Comparison of ENCODE assay signal across 7 mouse cellular contexts in the genomic region with DNA sequence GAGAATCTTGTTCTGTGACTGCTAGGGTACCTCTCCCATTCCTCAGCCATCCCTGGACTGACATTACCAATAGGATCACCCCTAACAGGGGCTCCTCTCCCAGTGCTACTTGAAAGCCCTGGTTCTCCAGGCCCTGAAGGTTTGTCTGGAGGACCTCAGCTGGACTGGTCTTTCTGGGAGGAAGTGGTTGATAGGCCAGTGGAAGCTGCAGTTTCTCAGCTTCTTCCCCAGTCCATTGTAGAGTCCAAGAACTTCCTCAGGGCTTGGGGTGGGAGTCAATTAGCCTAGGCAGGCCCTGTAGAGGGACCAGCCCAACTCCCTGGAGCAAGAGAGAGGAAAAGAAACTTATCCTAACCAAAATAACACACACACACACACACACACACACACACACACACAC. TPM values are rescaled to one million over a fixed set of nuclear protein-coding genes. Genes with fewer than 3 reads are reported as not detected.
DNase-seq lines count a peak whose midpoint lies in the region; ATAC-seq and TF ChIP-seq lines count a peak whose summit lies in the region.

No protein-coding gene starts in this region.

- no peak for DNase-seq in kidney, postnatal 10 days
- no peak for DNase-seq in G1E (ENCODE audit: low spot score)
- no peak for DNase-seq in embryonic facial prominence, embryonic 10.5 days (ENCODE audit: low spot score)
- no peak for DNase-seq in limb, embryonic 14.5 days (ENCODE audit: low spot score)
- no peak for DNase-seq in adrenal gland, postnatal 36 days
- DNase-seq in spleen, adult 12 weeks (ENCODE audit: low spot score) = no peak

- TF ChIP-seq CTCF in G1E (IDR thresholded peaks at IDR 0.05; ENCODE audit: low read depth, low read length) = no peak

- peaks cover 17% of the 10 kb centered on the region for H3K4me1 ChIP-seq in kidney, embryonic 14.5 days (ENCODE audit: control insufficient read depth, insufficient read depth, low read length)
- H3K4me1 ChIP-seq in G1E (ENCODE audit: insufficient read depth, low read depth, low read length) = peaks cover 92% of the 10 kb centered on the region
- peaks cover 40% of the 10 kb centered on the region for H3K4me1 ChIP-seq in embryonic facial prominence, embryonic 10.5 days
- H3K4me1 ChIP-seq in limb, embryonic 14.5 days (ENCODE audit: control insufficient read depth, insufficient read depth, low read length) = peaks cover 8% of the 10 kb centered on the region

- peak overlapping the region; percentile 82 for H3K27ac ChIP-seq in kidney, embryonic 14.5 days (ENCODE audit: low read depth, low read length)
- H3K27ac ChIP-seq in embryonic facial prominence, embryonic 10.5 days (replicated peaks) = peak overlapping the region; percentile 84
- H3K27ac ChIP-seq in limb, embryonic 14.5 days (replicated peaks; ENCODE audit: low read depth, low read length) = no peak overlapping the region

- no peak overlapping the region for H3K4me2 ChIP-seq in kidney, embryonic 14.5 days (replicated peaks; ENCODE audit: low read depth, low read length)
- 0 out of 2 replicates have a peak overlapping the region, but pooled peaks have one; percentile 7 for H3K4me2 ChIP-seq in limb, embryonic 14.5 days (replicated peaks; ENCODE audit: low read depth, low read length, severe bottlenecking)

- no peak for ATAC-seq in kidney, embryonic 14.5 days (ENCODE audit: low FRiP score, low TSS enrichment)
- ATAC-seq in G1E (ENCODE audit: extremely low read depth, insufficient number of reproducible peaks, low FRiP score, poor library complexity, severe bottlenecking) = no peak
- no peak for ATAC-seq in limb, embryonic 14.5 days (ENCODE audit: low FRiP score, low read depth)

- no peak for TF ChIP-seq POLR2A in limb, embryonic 14.5 days (IDR thresholded peaks at IDR 0.05; ENCODE audit: borderline replicate concordance, extremely low read depth, insufficient read depth, insufficient read length)

- no peak overlapping the region for H3K4me3 ChIP-seq in kidney, embryonic 14.5 days (ENCODE audit: low read length)
- H3K4me3 ChIP-seq in G1E (ENCODE audit: low read depth, low read length) = peak overlapping the region; percentile 67
- H3K4me3 ChIP-seq in embryonic facial prominence, embryonic 10.5 days = peak overlapping the region; percentile 2; the same call in 1 of the 2 replicates
- no peak overlapping the region for H3K4me3 ChIP-seq in limb, embryonic 14.5 days (replicated peaks; ENCODE audit: low read length)

- no peak overlapping the region for H3K9ac ChIP-seq in kidney, embryonic 14.5 days (ENCODE audit: low read depth, low read length)
- H3K9ac ChIP-seq in limb, embryonic 14.5 days (ENCODE audit: low read depth, low read length, severe bottlenecking) = 0 out of 2 replicates have a peak overlapping the region, but pooled peaks have one; percentile 17

- H3K9me3 ChIP-seq in kidney, embryonic 14.5 days (ENCODE audit: control insufficient read depth, low read length) = no peaks in the 10 kb centered on the region
- H3K9me3 ChIP-seq in G1E (replicated peaks) = 0 out of 2 replicates have a peak, but pooled peaks cover 2% of the 10 kb centered on the region
- no peaks in the 10 kb centered on the region for H3K9me3 ChIP-seq in embryonic facial prominence, embryonic 10.5 days
- H3K9me3 ChIP-seq in limb, embryonic 14.5 days (ENCODE audit: control insufficient read depth, low read length) = no peaks in the 10 kb centered on the region

- H3K27me3 ChIP-seq in kidney, embryonic 14.5 days (ENCODE audit: control insufficient read depth, insufficient read depth, low read length) = no peaks in the 10 kb centered on the region
- no peaks in the 10 kb centered on the region for H3K27me3 ChIP-seq in G1E (ENCODE audit: insufficient read depth, low read length)
- H3K27me3 ChIP-seq in embryonic facial prominence, embryonic 10.5 days (replicated peaks; ENCODE audit: low read depth, poor library complexity, severe bottlenecking) = no peaks in the 10 kb centered on the region
- no peaks in the 10 kb centered on the region for H3K27me3 ChIP-seq in limb, embryonic 14.5 days (ENCODE audit: control insufficient read depth, insufficient read depth, low read length)

- H3K36me3 ChIP-seq in kidney, embryonic 14.5 days (ENCODE audit: control insufficient read depth, insufficient read depth, low read length) = no peaks in the 10 kb centered on the region
- H3K36me3 ChIP-seq in G1E (replicated peaks) = peaks cover 74% of the 10 kb centered on the region
- no peaks in the 10 kb centered on the region for H3K36me3 ChIP-seq in embryonic facial prominence, embryonic 10.5 days (replicated peaks)
- no peaks in the 10 kb centered on the region for H3K36me3 ChIP-seq in limb, embryonic 14.5 days (ENCODE audit: control insufficient read depth, insufficient read depth, low read length)

RNA-seq across cellular contexts. Expression of gene Supt4a, which starts 11.8 kb away (rescaled TPM):
- polyA plus RNA-seq in kidney, embryonic 14.5 days (2014; fragmentation: Nextera tagmentation; extraction: Ambion mirVana) = 188 and 200 TPM in 2 replicates
- 64.1 and 95.8 TPM in 2 replicates for total RNA-seq in G1E (2014; fragmentation: Nextera tagmentation)
- total RNA-seq in G1E (2017) = 155 and 172 TPM in 2 replicates
- 14.7 and 15.4 TPM in 2 replicates for polyA plus RNA-seq in G1E (2012)
- polyA plus RNA-seq in embryonic facial prominence, embryonic 10.5 days (2016; fragmentation: Nextera tagmentation; extraction: Ambion mirVana) = 184 and 185 TPM in 2 replicates
- polyA plus RNA-seq in limb, embryonic 14.5 days (2012; rRNA removed) = 106 and 121 TPM in 2 replicates
- 167 and 181 TPM in 2 replicates for polyA plus RNA-seq in limb, embryonic 14.5 days (2014; fragmentation: Nextera tagmentation; extraction: Ambion mirVana)
- 10 to 100 TPM; 60.5 to 90.0 TPM for total RNA-seq in adrenal gland, postnatal 36 days (2021)

RNA-seq across cellular contexts. Expression of gene Tspoap1, which starts 34.8 kb away (rescaled TPM):
- 3.0 and 4.2 TPM in 2 replicates for polyA plus RNA-seq in kidney, embryonic 14.5 days (2014; fragmentation: Nextera tagmentation; extraction: Ambion mirVana)
- total RNA-seq in G1E (2014; fragmentation: Nextera tagmentation) (3.9 and 9.9 TPM in 2 replicates), G1E (2017) (17.4 and 21.2 TPM in 2 replicates)
- 10.2 and 10.4 TPM in 2 replicates for polyA plus RNA-seq in G1E (2012)
- polyA plus RNA-seq in embryonic facial prominence, embryonic 10.5 days (2016; fragmentation: Nextera tagmentation; extraction: Ambion mirVana) = 4.0 and 7.0 TPM in 2 replicates
- polyA plus RNA-seq in limb, embryonic 14.5 days (2012; rRNA removed) = 6.5 and 7.3 TPM in 2 replicates
- 2.2 and 2.9 TPM in 2 replicates for polyA plus RNA-seq in limb, embryonic 14.5 days (2014; fragmentation: Nextera tagmentation; extraction: Ambion mirVana)
- total RNA-seq in adrenal gland, postnatal 36 days (2021) = 1 to 10 TPM; 3.5 to 5.0 TPM

Comparison
In these comparisons a context has a peak if more than half of its experiments do, and no peak if none do; other contexts are left out.
1. H3K4me3 ChIP-seq: peak in G1E (single experiment) and embryonic facial prominence, embryonic 10.5 days (single experiment); none in kidney, embryonic 14.5 days (single experiment) and limb, embryonic 14.5 days (single experiment).